Mouse (Mus musculus): ENCODE data around the gene Gpr107. TPM values are rescaled to one million over a fixed set of nuclear protein-coding genes. Genes with fewer than 3 reads are reported as not detected.

Gpr107 gene
- total and polyA plus RNA-seq, 3 experiments = 16.4 to 18.3 TPM; not detected in 1

DNA sequence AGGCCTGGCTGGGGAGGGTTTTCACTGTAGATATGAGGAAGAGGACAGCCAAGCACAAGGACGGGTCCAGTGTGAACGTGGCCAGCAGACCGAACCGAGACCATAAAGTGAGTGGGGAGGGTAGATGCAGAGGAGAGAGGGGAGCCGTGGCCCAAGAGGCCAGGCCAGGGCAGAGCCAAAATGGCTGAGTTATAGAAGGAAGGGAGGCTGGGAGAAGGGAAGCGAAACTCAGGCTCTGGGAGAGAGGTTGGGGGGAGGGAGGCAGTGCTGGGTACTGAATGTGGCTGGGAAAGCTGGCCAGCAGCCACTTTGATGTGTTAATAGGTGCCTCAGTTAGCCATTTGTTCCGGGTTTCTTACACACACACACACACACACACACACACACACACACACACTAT lies 24.9 kb upstream of the Gpr107 start:
- no peaks in the 10 kb centered on the region for H3K9me3 ChIP-seq (replicated peaks; ENCODE audit: insufficient read depth, low read length)
- H3K27me3 ChIP-seq (ENCODE audit: control insufficient read depth in 1 of 2, insufficient read depth in 2 of 2, low read length in 2 of 2) = no peaks in the 10 kb centered on the region
- no peak for TF ChIP-seq MAFK (IDR thresholded peaks at IDR 0.05; ENCODE audit: borderline replicate concordance, low read depth, low read length)
- no peak for TF ChIP-seq RAD21 (IDR thresholded peaks at IDR 0.05; ENCODE audit: low read depth, low read length)
- no peak for TF ChIP-seq BHLHE40 (IDR thresholded peaks at IDR 0.05; ENCODE audit: borderline replicate concordance, low read depth, low read length)
- TF ChIP-seq ELF1 (IDR thresholded peaks at IDR 0.05; ENCODE audit: low read depth, low read length) = no peak
- no peak for TF ChIP-seq RCOR1 (IDR thresholded peaks at IDR 0.05; ENCODE audit: low read depth, low read length)
- TF ChIP-seq KAT2A (conservative IDR thresholded peaks at IDR 0.05; ENCODE audit: low read depth, low read length) = no peak
- no peak for TF ChIP-seq MAX (IDR thresholded peaks at IDR 0.05; ENCODE audit: low read length)
- no peak for TF ChIP-seq MYB (IDR thresholded peaks at IDR 0.05; ENCODE audit: low read depth, low read length)
- no peak for TF ChIP-seq ZNF384 (IDR thresholded peaks at IDR 0.05; ENCODE audit: low read depth, low read length)
- no peak for TF ChIP-seq JUND (IDR thresholded peaks at IDR 0.05; ENCODE audit: low read depth, low read length)
- no peak for TF ChIP-seq ZKSCAN1 (IDR thresholded peaks at IDR 0.05; ENCODE audit: low read depth, low read length)
- no peak for TF ChIP-seq TBP (IDR thresholded peaks at IDR 0.05; ENCODE audit: low read depth, low read length)
- TF ChIP-seq MAZ (IDR thresholded peaks at IDR 0.05; ENCODE audit: low read depth, low read length) = no peak
- no peak for TF ChIP-seq ZC3H11A (IDR thresholded peaks at IDR 0.05; ENCODE audit: low read depth, low read length)
- H3K4me1 ChIP-seq (ENCODE audit: control insufficient read depth in 1 of 2, insufficient read depth in 2 of 2, low read length in 2 of 2) = peaks cover 16 to 40% of the 10 kb centered on the region in 2 experiments
- DNase-seq (ENCODE audit: low read depth, low spot score) = no peak
- peaks cover 0 to 21% of the 10 kb centered on the region in 2 experiments; a peak in 2 of 4 replicates for H3K36me3 ChIP-seq (ENCODE audit: control insufficient read depth in 1 of 2, insufficient read depth in 2 of 2, low read length in 2 of 2)
- H3K27ac ChIP-seq (ENCODE audit: control insufficient read depth, low read depth, low read length) = no peak overlapping the region
- H3K79me2 ChIP-seq (ENCODE audit: control insufficient read depth, insufficient read depth, low read length, poor library complexity) = no peaks in the 10 kb centered on the region; the same call in 1 of the 2 replicates
- H3K9ac ChIP-seq (ENCODE audit: control insufficient read depth, low read depth, low read length, poor library complexity, severe bottlenecking) = no peak overlapping the region
- no peak overlapping the region for H3K4me3 ChIP-seq (ENCODE audit: control insufficient read depth in 1 of 2, insufficient read depth in 1 of 2, low read depth in 2 of 2, low read length in 2 of 2)

DNA sequence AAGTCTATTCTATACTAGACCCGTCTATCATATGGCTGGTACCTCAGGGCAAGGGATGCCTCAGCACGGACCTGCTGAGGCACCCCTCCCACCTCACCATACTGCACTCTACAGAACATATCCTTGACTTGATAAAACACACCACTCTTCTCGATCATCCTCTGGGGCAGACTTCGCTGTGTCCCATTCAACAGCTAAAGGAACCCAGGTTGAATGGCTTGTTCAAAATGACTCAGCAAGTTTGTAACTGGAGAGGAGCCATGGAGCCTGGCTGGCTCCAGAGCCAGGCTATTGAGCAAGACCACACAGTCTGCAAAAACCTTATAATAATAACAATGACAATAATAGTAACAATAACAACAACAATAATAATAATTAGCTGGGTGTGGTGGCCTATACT lies 24.2 kb upstream of the Gpr107 start:
- peaks cover 16 to 40% of the 10 kb centered on the region in 2 experiments for H3K4me1 ChIP-seq (ENCODE audit: control insufficient read depth in 1 of 2, insufficient read depth in 2 of 2, low read length in 2 of 2)

More for the DNA sequence above, 24.2 kb upstream of the Gpr107 start:
- Histone ChIP-seq H3K36me3 (ENCODE audit: control insufficient read depth in 1 of 2, insufficient read depth in 2 of 2, low read length in 2 of 2) (peaks cover 0 to 21% of the 10 kb centered on the region in 2 experiments; a peak in 2 of 4 replicates), H3K27ac (ENCODE audit: control insufficient read depth, low read depth, low read length) (peak overlapping the region; percentile 1; the same call in 1 of the 2 replicates), H3K9me3 (replicated peaks; ENCODE audit: insufficient read depth, low read length) (no peaks in the 10 kb centered on the region), H3K79me2 (ENCODE audit: control insufficient read depth, insufficient read depth, low read length, poor library complexity) (no peaks in the 10 kb centered on the region; the same call in 1 of the 2 replicates), H3K9ac (ENCODE audit: control insufficient read depth, low read depth, low read length, poor library complexity, severe bottlenecking) (no peak overlapping the region), H3K4me3 (ENCODE audit: control insufficient read depth in 1 of 2, insufficient read depth in 1 of 2, low read depth in 2 of 2, low read length in 2 of 2) (no peak overlapping the region), H3K27me3 (ENCODE audit: control insufficient read depth in 1 of 2, insufficient read depth in 2 of 2, low read length in 2 of 2) (no peaks in the 10 kb centered on the region)
- DNase-seq (ENCODE audit: low read depth, low spot score) = peak; percentile 62
- TF ChIP-seq GABPA (IDR thresholded peaks at IDR 0.05; ENCODE audit: low read depth, low read length) (peak; percentile 85), ZKSCAN1 (IDR thresholded peaks at IDR 0.05; ENCODE audit: low read depth, low read length) (no peak), MYB (IDR thresholded peaks at IDR 0.05; ENCODE audit: low read depth, low read length) (no peak), RCOR1 (IDR thresholded peaks at IDR 0.05; ENCODE audit: low read depth, low read length) (no peak), KAT2A (conservative IDR thresholded peaks at IDR 0.05; ENCODE audit: low read depth, low read length) (no peak), MAFK (IDR thresholded peaks at IDR 0.05; ENCODE audit: borderline replicate concordance, low read depth, low read length) (peak; percentile 26; the same call in 1 of the 2 replicates), POLR2AphosphoS2 (IDR thresholded peaks at IDR 0.05; ENCODE audit: low read length) (no peak), ZMIZ1 (IDR thresholded peaks at IDR 0.05; ENCODE audit: low read depth, low read length) (no peak), USF1 (IDR thresholded peaks at IDR 0.05; ENCODE audit: low read depth, low read length) (no peak), TAL1 (IDR thresholded peaks at IDR 0.05; ENCODE audit: low read length) (no peak), EP300 (IDR thresholded peaks at IDR 0.05; ENCODE audit: low read depth in 1 of 2, low read length in 2 of 2) (no peak), E2F4 (IDR thresholded peaks at IDR 0.05; ENCODE audit: borderline replicate concordance, low read depth, low read length) (no peak), MEF2A (IDR thresholded peaks at IDR 0.05; ENCODE audit: extremely low read depth, insufficient replicate concordance, low read depth, low read length, poor library complexity, severe bottlenecking) (no peak)
